Mouse (Mus musculus) lung, adult 10 weeks (tissue): ENCODE measurements around the gene Olfr670. TPM values are rescaled to one million over a fixed set of nuclear protein-coding genes. Genes with fewer than 3 reads are reported as not detected.

ENCODE experiments used
- polyA plus RNA-seq: library from polyadenylated mRNA; stranded (reverse); fragments of 350-450 nt; fragmentation: Illumina TruSeq; extraction: RNeasy Lipid Tissue Mini Kit (QIAGEN cat#74804); gene quantifications from one replicate; pipeline ENCODE4 v1.2.3, GENCODE M21; 2014; ENCODE audit warnings: low read depth, low replicate concordance; ENCODE audit not compliant: insufficient read depth

Gene Olfr670
- not detected for polyA plus RNA-seq

DNA sequence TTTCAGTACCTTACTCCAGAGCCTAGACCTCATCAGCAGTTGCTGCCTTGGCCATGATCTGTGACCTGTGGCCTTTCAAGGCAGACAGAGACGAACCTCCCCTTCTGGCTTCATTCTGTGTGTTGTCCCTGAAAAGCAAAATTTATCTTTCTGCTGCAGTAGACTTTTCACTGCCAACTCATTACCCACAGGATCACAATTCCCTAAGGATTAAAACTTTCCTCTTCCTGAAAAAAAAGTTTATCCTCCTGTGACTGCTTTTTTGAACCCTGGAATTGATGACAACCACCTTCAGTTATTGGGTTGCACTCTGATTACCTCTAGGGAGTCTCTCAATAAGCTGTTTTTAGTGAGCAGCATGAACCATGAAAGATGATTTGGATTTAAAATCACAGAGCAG, at the start of gene Olfr670:
Gene Olfr670 (minus strand): TSS at position 101 of the 400 bp plus-strand sequence.

DNA sequence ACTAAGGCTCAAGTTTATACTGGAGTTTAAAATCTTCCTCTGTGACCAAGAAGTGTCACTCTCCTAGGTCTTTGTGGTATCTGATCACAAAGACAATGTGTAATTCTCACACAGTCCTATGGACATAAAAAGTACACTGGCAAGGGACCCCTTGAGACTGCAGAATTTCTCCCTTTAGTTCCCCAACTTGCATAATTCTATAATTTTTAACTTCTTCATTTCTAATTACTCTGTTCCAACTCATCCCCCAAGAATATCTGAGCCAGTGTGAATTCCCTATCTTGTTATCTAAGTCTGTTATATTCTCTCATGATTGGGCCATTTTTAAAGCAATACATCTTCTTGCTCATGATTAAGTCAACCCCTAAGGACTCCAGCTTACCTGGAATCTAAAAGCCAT, 39.5 kb upstream of the Olfr670 start, which contains the start of gene Olfr672:
Gene Olfr672 (minus strand): TSS at position 101 of the 400 bp plus-strand sequence.

DNA sequence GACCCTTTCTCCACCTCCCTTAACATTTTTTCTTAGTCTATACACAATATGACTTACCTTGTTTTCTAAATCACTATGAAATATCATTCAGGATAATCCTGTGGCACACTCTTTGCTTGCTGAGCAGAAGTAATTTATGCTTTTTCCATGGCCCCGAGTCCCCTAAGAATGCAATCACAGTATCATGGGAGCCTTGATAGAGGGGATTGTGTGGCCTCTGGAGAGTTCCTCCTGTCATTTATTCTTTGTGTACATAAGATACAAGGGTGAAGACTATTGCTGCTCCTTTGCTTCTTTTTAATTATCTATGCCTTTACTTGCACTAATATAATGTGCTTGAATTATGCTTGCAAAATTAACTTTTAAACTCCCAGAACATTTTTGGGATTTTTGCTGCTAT, 16.6 kb upstream of the Olfr670 start, which contains the start of gene Olfr671:
Gene Olfr671 (minus strand): TSS at position 101 of the 400 bp plus-strand sequence.

DNA sequence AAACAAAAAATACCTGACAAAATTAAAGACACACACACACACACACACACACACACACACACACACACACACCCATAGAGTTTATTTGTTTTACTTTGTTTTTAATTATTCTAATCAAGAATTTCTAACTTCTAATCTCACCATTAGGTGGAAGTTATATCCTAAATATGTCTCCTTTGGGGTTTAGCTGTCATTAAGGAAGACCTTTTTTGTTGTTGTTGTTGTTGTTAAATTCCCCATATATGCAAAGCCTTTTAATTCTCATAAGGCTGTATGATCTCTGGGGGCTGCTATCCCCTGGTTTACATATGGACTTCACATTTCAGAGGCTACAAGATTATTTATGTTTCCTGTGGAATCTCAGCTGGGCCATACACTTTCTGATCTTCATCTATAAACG, 28.5 kb downstream of the Olfr670 start, which contains the start of gene Olfr669:
Gene Olfr669 (plus strand): TSS at position 301 of the 400 bp plus-strand sequence.

DNA sequence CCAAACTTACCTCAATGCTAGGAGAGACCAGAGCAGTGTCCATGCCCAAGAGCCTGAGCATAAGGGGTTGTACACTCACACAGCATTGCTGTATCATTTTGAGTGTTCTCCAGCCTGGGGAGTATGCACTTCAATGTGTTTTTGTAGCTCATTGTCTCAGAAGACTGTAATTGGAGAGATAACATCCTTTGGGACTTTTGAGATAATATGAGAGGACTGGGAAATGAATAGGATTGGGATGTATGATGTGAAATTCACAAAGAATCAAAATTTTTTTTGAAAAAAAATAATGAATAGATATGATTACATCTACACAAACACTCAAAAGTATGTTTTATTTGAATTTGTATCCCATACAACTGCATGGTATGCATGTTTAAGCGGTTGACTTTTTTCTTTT, 34.5 kb downstream of the Olfr670 start, which contains the start of gene Olfr668:
Gene Olfr668 (minus strand): TSS at position 101 of the 400 bp plus-strand sequence.

DNA sequence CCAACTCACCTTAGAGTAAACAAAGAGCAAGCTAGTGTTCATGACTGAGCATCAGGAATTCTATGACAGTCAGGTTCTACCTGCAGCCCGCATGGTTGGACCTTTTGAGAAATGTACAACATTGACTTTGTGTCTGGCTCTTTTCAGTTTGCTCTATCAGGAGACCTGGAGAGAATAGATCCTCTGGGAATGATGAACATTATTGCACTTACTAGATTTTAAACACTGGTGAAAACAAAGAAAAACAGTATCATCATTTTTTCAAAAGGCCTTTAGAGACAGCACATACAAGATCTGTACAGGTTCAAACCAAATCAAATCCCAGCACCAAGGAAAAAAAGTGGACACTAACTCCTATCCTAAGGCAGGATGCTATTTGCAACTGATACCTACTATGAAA, 41.0 kb downstream of the Olfr670 start, which contains the start of gene Olfr667:
Gene Olfr667 (minus strand): TSS at position 101 of the 400 bp plus-strand sequence.

Other genes with a start within 250 kb of the Olfr670 start
- gene Usp17le, start 185.2 kb downstream of the Olfr670 start, polyA plus RNA-seq, result not detected
- not detected for gene Usp17lb, start 120.0 kb downstream of the Olfr670 start, polyA plus RNA-seq
- gene Usp17la, start 105.6 kb downstream of the Olfr670 start, polyA plus RNA-seq, result not detected
- gene Olfr665, start 84.6 kb downstream of the Olfr670 start, polyA plus RNA-seq, result not detected
- gene Olfr666, start 66.7 kb downstream of the Olfr670 start, polyA plus RNA-seq, result not detected
- not detected for gene Olfr667, start 41.1 kb downstream of the Olfr670 start, polyA plus RNA-seq
- gene Olfr668, start 34.6 kb downstream of the Olfr670 start, polyA plus RNA-seq, result not detected
- gene Olfr669, start 28.4 kb downstream of the Olfr670 start, polyA plus RNA-seq, result not detected
- not detected for gene Olfr671, start 16.5 kb upstream of the Olfr670 start, polyA plus RNA-seq
- gene Olfr672, start 39.4 kb upstream of the Olfr670 start, polyA plus RNA-seq, result not detected
- gene Olfr675, start 65.8 kb upstream of the Olfr670 start, polyA plus RNA-seq, result not detected
- gene Olfr676, start 70.1 kb upstream of the Olfr670 start, polyA plus RNA-seq, result not detected
- gene Olfr677, start 88.8 kb upstream of the Olfr670 start, polyA plus RNA-seq, result not detected
- gene Olfr678, start 101.9 kb upstream of the Olfr670 start, polyA plus RNA-seq, result not detected
- gene Olfr679, start 118.6 kb upstream of the Olfr670 start, polyA plus RNA-seq, result not detected
- gene Olfr680-ps1, start 130.2 kb upstream of the Olfr670 start, polyA plus RNA-seq, result not detected
- gene Olfr681, start 154.2 kb upstream of the Olfr670 start, polyA plus RNA-seq, result not detected
- gene Olfr683, start 184.4 kb upstream of the Olfr670 start, polyA plus RNA-seq, result not detected
- not detected for gene Olfr684, start 201.0 kb upstream of the Olfr670 start, polyA plus RNA-seq
- not detected for gene Olfr685, start 223.4 kb upstream of the Olfr670 start, polyA plus RNA-seq
- gene Olfr686, start 244.9 kb upstream of the Olfr670 start, polyA plus RNA-seq, result not detected